Mouse (Mus musculus) kidney, postnatal 36 days (tissue): ENCODE results near the gene Ebi3.
A peak's percentile ranks its signal among the peaks of the same experiment; 100 is the strongest.
"Not testable (repeated sequence)": the region's sequence is repeated elsewhere in the genome, so short reads cannot be mapped to it uniquely, and the experiment has no call there.

Experiments used
- DNase-seq, 2 experiments: peaks; one replicate each; pipeline ENCODE4 v3.0.0; 2021 to 2022; ENCODE audit warnings: mixed read lengths in 2 of 2

Gene Ebi3

DNA sequence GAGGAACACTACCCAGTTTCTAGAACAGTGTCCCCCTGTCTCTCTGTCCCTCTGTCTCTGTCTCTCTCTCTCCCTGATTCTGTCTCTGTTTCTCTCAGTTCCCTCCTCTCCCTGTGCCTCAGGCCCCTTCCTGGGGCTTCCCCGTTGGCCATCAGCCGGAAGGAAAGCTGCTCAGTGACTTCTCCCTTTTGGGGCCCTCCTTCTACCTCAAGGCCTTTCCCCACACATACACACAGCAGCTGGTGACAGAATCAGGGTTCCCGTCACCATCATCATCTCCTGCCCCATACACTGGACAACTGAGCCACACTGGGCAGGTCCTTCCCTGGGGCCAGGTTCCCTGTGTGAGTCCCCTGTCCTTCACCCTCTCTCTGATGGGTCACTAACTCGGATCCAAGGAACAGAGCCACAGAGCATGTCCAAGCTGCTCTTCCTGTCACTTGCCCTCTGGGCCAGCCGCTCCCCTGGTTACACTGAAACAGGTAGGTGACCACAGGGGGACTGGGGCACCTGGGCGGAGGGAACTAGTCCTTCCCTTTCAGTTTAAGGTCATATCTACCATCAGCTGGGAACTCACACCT, at the start of gene Ebi3:
Gene Ebi3 (plus strand): TSS at position 194 of the 581 bp plus-strand sequence.
- no peak for DNase-seq

DNA sequence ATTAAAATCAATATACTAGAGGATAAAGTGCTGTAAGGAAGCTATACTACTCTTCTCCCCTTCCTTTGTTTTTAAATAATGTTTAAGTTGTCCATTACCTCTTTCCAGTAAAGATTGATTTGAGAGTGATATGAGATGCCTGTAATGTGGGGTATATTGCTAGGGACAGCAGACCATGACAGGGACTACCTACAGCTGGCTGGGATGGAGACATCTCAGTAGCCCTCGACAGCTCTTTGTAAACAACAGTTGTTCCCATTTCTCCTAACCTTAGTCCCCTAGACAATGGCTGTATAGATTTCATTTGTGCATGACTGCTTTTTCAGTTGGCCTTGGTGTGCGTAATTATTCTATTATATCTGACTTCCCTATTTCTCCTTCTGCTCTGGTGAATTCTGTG, 49.4 kb upstream of the Ebi3 start:
- no peak for DNase-seq

DNA sequence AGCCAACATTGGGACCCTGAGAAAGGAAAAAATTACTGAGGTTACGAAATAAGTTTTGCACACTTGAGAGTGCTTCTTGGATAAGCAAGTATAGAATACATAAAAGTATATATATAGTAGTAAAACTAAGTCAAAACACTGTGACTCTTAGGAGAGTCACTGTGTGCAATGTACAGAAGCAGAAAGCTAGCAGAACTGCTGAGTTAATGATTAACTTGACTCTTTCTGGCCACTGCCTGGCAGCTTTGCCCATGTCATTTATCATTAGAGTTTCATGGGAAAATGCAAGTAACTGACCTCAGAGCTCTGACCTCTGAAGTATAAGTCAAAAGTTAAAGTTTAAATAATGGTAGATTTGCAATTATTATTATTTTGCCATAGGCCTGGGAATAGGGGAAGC, 48.8 kb upstream of the Ebi3 start:
- DNase-seq: peak; percentile 18 to 74

DNA sequence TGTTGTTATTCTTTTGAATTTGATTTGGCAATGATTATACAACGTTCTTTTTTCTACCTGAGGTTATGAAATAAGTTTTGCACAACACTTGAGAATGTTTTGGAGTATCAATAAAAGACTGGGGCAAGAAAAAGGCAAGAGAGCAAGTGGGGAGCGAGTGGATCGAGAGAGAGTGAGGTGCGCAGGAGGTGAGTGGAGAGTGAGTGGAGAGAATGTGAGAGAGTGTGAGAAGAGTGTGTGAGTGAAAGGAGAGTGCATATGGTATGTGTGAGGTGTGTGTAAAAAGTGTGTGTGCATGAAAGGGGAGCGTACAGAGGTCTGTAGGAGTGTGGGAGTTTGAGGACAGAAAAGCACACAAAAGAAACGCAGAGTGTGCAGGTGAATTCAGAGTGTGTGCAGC, 48.3 kb upstream of the Ebi3 start:
- DNase-seq: no peak

DNA sequence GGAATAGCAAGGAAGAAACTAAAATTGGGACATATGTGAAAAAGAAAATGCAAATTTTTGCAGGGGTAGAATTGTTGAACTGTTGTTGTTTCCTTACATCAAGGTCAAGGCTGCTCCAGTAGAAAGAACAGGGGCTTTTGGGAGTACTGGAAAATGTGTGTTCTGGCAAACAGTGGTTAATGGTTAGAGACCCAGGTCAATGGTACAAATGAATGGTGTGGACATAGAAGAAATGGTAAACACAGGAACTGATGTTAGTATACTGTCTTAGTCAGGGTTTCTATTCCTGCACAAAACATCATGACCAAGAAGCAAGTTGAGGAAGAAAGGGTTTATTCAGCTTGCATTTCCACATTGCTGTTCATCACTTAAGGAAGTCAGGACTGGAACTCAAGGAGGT, 45.8 kb upstream of the Ebi3 start:
- DNase-seq: no peak

DNA sequence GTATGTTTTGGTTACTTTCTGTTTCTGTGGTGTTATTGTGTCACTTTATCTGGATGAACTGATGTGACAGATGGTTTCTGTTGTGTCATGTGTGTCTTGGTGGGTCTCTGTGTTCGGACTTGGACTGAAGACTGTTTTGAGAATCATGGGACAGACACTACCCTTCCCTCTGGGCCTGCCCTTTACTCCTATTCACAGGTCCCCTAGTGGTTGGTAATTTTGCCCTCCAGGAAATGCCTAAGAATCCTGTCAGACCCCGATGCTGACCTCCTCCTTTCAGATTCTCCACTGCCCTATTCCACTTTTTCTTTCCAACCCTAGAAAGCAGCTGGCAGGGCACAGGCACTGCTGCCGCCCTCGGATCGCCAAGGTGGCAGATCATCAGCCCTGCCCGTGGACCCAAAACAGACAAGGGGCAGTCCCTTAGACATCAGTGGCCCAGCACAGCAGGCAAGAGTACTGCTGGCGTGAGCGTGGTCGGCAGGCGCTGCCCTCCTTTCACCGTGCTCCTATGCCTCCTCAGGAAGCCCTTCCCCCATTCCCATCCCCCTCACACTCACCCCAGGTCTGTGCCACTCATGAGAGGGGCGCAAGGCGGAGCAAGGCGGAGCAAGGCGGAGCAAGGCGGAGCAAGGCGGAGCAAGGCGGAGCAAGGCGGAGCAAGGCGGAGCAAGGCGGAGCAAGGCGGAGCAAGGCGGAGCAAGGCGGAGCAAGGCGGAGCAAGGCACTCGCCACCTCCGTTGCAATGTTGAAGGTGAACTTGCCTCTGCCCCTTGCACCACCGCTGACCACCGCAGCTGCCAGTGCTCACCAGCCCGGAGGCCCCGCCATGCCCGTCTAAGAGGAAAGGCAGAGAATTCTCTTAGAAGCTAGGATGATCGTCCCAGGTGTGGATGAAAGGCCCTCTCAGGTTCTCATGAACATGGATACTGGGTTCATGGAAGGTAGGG, 20.6 kb upstream of the Ebi3 start:
- peak; percentile 68 to 79 for DNase-seq

DNA sequence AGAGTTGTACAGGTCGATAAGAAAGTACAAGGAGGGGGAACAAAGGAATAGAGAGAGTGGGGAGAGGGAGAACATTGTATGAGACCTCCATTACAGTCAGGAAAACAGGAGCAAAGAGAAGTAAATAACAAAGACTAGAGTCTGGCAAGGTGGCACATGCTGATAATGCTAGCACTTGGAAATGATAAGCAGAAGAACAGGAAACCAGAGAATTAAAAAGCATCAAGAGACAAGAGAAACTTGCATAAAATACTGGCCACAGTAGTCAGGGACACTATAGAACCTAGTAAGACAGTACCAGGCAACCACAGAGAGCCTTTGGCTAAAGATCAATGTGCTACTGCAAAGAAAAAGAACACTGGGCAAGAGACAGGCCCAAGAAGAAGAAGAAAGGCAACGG, 19.8 kb upstream of the Ebi3 start:
- DNase-seq: no peak

DNA sequence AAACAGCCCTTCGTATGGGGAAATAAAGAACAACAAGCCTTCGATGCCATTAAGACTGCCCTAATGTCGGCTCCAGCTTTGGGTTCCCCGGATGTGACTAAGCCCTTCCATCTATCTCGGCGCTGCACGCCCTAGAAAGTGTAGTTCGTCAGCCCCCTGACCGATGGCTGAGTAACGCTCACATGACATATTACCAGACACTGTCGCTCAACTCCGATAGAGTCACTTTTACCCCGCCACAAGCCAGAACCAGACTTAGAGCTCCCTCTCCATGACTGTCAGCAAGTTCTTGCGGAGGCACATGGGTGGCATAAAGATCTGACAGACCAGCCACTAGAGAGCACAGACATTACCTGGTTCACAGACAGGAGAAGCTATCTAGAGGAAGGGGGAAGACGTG, 19.2 kb upstream of the Ebi3 start:
- no peak for DNase-seq

DNA sequence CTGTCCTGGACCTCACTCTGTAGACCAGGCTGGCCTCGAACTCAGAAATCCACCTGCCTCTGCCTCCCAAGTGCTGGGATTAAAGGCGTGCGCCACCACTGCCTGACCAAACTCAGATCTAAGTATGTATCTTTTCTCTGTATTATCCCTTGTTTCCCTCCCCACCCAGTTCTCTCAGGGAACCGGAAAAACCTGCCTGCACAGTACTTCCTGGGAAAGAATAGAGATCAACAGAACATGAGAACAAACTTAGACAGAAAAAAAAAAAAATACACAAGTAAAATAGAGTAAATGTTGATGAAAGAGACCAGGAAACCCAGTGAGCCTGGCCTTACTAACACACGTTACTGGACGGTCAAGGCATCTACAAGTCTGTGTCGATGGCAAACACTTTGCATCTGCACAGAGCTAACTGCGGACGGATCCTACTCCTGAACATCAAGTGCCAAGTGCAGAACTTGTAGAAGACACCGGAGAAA, 8.0 kb upstream of the Ebi3 start:
- DNase-seq: not testable (repeated sequence)

DNA sequence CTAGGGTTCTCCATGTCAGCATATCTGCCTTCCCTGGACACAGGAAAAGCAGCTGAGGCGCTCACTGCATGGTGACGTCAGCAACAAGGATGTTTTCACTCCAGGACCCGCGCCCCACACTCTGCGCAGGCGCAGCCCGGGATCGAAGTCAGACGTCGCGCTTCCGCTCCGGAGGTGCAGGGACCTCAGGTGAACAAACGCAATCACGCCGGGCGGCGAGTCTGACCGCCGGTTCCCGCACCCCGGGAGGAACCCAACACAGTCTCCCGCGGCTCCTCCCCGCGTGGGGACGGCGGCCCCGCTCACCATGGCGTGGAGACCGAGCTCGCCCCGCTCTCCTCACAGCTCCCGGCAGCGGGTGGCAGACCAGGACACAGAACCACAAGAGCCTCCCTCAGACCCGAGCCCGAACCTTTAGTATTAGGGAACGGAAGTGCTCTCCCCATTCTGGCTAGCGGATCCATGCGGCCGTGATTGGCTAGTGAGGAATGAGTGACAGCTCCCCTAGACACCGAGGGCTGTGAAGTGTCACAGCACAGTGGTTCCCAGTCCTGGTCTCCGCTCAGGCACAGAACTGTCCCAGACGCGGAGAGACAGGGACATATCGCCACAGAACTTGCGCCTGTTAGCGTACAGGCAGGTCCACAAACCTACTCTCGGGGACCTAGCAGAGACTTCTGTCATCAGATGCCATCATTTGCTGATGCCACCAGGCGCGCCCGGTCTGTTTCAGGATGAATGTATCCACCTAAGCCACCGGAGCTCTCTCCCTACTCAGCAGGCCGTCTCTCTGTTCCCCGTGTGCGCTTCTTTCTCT, 7.4 kb upstream of the Ebi3 start:
- peak; percentile 95 to 97 for DNase-seq

DNA sequence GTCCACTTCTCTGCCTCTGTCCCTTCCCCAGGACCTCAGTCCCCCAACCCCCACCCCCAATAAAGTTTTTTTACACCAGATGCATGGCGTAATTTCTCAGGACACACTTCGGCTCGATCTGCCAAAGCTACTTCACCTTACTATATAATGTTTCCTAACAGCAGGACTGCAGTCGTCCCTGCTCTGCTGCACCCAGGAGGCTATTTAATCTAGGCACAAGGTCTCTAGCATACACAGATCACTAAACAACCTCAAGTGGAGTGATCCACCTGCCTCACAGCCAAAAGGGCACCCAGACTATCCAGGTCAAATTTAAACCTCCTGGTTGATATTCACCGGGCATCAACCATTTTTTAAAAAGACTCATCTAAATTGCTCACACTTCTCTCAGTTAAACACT, 6.7 kb upstream of the Ebi3 start:
- no peak for DNase-seq

DNA sequence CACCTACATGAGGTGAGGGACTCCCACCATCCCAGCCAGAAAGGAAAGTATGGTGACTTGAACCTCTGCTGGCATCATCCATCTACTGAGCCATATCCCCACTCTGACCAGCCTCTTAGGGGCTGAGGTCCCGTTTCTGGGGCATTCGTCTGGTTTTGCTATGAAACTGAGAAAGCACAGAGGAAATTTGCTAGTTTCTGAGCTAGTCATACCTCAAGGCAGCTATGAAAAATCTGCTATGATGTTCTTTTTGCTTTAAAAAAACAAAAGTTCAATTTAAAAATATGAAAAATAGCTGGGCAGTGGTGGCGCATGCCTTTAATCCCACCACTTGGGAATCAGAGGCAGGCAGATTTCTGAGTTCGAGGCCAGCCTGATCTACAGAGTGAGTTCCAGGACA, 3.8 kb upstream of the Ebi3 start:
- no peak for DNase-seq

DNA sequence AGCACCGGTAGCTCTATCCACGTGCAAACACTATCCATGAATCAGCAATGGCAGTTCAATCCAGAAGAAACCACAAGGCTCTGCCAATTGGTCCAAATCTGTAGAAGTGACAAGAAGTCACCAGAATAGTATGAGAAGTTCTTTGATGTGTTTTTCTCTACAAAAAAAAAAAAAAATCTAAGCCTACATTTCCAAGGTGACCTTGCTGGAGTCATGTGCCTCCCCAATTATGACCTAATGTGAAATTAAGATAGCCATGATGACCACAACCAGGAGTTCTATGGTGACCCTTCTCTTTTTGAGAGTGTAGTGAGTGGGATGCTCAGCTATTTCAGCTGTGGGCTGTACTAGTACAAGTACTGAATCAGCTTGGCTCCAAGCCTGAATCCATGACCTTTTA, 3.0 kb upstream of the Ebi3 start, which contains the start of gene Zfp119b:
Gene Zfp119b (minus strand): TSS at position 101 of the 400 bp plus-strand sequence.
- DNase-seq: peak in 1 of 2 experiments; percentile 23

DNA sequence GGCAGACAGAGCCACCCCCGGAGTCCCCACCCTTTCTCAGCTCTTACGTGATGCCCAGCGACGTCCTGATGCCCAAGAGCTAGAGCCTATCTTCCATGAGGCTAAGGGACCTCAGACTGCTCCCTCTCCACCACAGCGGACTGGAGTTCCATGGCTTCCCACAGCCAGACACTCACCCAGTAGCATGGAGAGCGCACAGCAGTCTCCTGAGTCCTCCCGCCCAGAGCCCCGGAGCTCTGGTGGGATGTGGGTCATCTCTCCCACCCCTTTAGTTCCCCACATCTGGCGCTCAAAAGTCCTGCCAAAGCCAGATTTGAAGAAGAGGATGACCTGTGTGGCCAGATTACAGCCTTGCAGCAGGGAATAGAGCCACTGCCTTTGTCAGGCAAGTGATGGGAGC, 1.8 kb upstream of the Ebi3 start:
- no peak for DNase-seq

DNA sequence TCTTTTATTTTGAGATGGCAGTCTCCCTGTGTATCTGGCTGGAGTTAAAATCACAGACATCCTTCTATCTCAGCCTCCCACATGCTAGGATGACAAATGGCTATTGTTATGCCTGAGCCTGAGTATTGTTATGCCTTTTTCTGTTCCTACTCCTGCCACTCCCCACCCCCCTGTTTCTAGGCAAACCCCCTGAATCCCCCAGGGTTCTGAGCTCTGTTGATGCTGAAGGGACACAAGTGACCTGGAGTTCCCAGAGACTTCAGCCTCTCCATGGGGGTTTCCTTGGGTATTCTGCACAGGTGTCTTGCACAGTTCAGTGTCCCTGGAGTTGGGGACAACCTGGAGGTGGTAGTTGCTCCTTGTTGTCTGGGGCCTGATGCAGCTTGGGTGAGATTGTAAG, 399 bp upstream of the Ebi3 start:
- DNase-seq: no peak

DNA sequence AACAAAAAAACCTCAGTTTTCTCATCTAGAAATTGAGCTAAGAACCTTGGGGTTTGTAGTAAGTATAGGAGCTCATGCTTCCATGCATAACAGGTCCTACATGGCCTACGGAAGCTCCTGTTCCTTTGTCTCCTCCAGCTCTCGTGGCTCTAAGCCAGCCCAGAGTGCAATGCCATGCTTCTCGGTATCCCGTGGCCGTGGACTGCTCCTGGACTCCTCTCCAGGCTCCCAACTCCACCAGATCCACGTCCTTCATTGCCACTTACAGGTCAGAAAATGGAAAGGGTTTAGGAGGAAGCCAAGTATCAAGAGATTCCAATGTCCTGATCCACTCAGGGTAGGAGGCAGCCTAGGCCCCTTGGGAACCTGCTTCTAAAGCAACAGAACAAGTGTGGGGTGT, 1.3 kb downstream of the Ebi3 start:
- peak in 1 of 2 experiments; percentile 0 for DNase-seq

DNA sequence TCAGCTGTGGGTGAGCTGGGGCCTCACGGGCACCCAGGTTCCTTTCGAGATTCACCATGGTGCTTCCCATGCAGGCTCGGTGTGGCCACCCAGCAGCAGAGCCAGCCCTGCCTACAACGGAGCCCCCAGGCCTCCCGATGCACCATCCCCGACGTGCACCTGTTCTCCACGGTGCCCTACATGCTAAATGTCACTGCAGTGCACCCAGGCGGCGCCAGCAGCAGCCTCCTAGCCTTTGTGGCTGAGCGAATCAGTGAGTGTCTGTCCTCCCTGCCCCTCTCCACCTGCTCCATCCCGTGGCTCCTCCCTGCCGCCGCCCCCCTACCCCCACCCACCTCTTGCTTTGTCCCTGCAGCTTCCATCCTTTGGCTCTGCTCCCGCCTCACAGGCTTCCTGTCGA, 1.8 kb downstream of the Ebi3 start:
- DNase-seq: peak in 1 of 2 experiments; percentile 1

DNA sequence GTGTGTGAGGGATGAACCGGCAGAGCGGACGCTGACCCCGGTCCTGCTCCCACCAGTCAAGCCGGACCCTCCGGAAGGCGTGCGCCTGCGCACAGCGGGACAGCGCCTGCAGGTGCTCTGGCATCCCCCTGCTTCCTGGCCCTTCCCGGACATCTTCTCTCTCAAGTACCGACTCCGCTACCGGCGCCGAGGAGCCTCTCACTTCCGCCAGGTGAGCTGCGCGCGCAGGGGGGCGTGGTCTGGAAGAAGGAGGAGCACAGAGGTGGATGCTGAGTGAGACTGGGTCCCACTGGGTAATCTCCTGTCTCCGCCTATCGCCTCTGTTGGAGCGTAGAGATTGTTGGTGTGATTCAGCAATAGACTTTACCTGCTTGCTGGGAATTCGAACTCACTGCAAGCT, 3.7 kb downstream of the Ebi3 start:
- peak; percentile 83 to 93 for DNase-seq

DNA sequence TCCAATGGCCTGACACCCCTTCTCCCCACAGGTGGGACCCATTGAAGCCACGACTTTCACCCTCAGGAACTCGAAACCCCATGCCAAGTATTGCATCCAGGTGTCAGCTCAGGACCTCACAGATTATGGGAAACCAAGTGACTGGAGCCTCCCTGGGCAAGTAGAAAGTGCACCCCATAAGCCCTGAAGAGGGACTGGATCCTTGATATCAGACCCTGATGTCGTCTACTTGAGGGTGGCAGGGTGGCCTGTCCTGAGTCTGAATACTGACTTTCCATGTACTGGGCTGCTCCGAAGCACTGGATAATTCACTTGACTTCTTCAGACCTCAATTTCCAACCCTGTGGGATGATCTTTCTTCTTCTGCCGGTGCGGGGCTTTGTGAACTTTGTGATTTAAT, 4.2 kb downstream of the Ebi3 start:
- no peak for DNase-seq

DNA sequence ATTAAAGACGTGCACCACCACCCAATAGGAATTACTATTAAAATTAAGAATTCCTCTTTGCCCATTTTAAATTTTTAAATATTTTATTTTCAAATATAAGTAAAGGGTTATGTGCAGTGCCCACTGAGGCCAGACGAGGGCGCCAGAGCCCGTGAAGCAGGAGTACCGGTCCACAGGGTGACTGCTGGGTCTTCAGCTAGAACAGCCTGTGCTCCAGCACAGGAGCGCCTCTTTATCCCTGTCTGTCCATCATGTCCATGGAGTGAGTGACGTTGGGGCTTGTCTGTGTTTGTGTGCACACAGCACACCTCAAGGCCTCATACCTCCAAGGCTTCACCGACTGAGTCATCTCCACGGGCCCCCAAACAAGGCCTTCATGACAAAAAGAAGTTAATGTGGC, 4.7 kb downstream of the Ebi3 start:
- DNase-seq: peak; percentile 71 to 91

DNA sequence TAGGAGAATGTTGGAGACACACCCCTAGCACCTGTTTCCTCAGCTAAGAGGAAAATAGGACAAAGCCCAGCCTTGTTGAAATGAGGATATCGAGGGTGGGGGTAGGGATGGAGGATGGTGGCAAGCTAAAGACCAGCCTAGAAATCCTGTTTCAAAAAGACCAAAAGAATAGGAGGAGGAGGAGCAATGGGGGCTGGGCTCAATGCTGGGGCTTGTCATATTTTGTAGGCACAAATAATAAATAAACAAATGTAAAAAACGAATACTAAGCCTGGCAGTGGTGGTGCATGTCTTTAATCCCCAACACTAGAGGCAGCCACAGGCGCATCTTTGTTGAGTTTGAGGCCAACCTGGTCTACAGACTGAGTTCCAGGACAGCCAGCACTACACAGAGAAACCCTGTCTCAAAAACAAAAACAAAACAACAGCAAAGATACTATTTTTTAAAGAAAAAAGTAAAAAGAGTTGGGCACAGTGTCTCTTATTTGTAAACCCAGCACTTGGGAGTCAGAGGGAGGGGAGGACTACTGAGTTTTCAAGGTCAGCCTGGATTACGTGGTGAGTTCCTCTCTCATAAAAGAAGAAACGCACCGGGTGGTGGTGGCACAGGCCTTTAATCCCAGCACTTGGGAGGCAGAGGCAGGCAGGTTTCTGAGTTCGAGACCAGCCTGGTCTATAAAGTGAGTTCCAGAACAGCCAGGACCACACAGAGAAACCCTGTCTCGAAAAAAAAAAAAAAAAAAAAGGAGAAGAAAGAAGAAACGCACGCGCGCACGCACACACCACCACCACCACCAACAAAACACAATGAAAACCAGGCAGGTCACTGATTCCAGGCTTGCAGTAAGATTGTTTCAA, 5.5 kb downstream of the Ebi3 start:
- DNase-seq: peak in 1 of 2 experiments; percentile 4

DNA sequence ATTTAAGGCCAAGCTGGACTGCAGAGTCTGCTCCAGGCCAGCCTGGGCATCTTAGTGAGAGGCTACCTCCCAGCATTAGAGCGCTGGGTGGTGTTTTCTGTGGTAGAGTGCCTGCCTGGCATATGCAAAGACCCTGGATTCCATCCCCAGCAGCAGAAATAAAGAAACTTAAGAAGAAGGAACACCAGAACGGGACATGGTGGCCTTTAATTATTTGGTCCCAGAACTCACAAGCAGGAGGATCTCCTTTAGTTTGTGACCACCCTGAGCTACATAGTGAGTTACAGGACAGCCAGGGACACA, 6.1 kb downstream of the Ebi3 start:
- DNase-seq: no peak
